Mouse (Mus musculus): Measurements from ENCODE around the gene Krtap24-1.

The Krtap24-1 gene

GRCm38 (mm10) chr16:88611922-88612321 is at the start of gene Krtap24-1:
Gene Krtap24-1 (minus strand): TSS chr16:88612279.
- DNase-seq (ENCODE audit: low read depth): no peak

- peak; percentile 45 for DNase-seq (ENCODE audit: low read depth)
Measured at GRCm38 (mm10) chr16:88657426-88657825, 45.3 kb upstream of the Krtap24-1 start.

- DNase-seq (ENCODE audit: low read depth): no peak
Measured at GRCm38 (mm10) chr16:88651952-88652351, 39.9 kb upstream of the Krtap24-1 start.

GRCm38 (mm10) chr16:88651082-88651481 is 39.0 kb upstream of the Krtap24-1 start:
- no peak for DNase-seq (ENCODE audit: low read depth)

DNA sequence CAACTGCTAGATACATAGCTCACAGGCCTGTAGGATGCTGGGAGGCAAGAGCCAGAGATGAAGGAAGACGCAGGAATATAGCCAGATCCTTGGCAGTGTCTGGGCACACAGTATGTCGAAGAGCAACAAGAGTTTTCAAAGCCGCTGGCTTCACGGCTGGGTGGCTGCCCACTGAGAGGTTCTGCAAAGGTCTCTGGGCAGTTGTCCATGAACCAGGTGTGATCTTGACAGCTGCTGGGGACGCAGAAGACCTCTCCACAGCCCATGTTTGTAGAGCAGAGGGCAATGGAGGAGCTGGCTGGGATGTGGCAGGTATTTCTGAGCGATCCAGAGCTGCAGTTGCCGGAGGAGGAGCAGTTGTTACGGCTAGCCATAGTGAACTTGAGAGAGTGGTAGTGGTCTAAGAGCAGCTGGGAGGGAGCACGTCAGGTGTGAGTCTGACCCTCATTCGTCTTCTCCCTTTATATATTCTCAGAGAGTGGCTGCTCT is 35.3 kb upstream of the Krtap24-1 start, which contains the start of gene Krtap26-1:
Gene Krtap26-1, minus strand, starts transcription at position 439 of the 489 bp plus-strand sequence.
- DNase-seq (ENCODE audit: low read depth): no peak

GRCm38 (mm10) chr16:88646366-88647111 is 34.5 kb upstream of the Krtap24-1 start:
- DNase-seq (ENCODE audit: low read depth): no peak

GRCm38 (mm10) chr16:88640053-88640452 is 28.0 kb upstream of the Krtap24-1 start:
- no peak for DNase-seq (ENCODE audit: low read depth)

DNA sequence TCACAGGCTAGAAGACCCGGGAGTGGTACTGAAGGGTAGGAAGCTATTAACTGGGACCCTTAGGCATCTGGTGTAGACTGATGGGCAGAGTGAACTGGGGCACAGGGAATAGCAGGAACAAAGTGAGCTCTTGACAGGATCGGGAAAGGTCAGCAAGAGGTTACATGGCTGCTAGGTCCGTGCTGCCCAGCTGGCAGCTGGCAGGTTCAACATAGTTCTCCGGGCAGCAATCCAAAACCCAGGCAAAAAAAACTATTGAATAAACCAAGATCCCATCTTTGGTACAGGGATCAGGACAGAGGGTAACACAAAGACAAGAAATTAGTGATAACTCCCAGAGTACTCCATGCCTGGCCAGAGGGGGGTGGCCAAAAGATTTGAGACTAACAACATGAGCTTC is 23.1 kb upstream of the Krtap24-1 start:
- DNase-seq (ENCODE audit: low read depth): no peak

- no peak for DNase-seq (ENCODE audit: low read depth)
Measured at GRCm38 (mm10) chr16:88631474-88631873, 19.4 kb upstream of the Krtap24-1 start.

DNA sequence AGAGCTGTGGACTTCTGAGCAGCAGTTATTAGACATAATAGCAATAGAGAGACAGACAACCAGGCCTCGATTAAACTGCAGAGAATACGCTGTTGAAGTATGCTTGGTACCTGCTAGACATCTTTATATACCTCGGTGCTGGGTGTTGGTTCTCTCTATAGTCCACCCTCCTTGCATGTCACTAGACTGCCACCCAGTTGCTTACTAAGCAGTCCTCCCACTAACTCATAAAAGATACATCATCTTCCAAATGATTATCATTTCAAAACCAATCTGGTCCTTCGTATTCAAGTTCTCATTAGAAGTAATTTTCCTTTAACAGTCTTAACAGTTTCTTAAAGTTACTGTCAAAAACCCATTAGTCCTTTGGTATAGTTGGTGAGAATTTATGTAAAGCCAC is 15.5 kb upstream of the Krtap24-1 start, which contains the start of gene 2310079G19Rik:
Gene 2310079G19Rik, minus strand, starts transcription at position 101 of the 400 bp plus-strand sequence.
- DNase-seq (ENCODE audit: low read depth): no peak

DNA sequence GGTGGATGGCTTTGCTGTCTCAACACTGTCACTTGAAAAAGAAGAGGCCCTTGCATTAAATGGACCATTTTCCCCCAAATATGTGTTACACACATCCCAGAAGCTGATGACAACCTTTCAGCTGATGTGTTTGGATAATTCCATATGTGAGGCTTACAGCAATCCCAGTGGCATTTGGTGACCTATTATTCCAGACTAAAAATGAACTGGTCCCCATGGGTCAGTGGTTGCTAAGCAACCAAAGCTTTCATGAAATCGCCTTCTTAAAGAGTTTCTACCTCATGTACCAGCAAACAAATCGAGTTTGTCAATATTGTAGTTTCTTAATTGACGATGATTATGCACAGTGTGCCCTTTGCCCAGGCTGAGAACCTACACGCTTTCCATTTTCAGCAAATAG is 633 bp upstream of the Krtap24-1 start:
- no peak for DNase-seq (ENCODE audit: low read depth)

GRCm38 (mm10) chr16:88604570-88604969 is 7.5 kb downstream of the Krtap24-1 start:
- no peak for DNase-seq (ENCODE audit: low read depth)

DNA sequence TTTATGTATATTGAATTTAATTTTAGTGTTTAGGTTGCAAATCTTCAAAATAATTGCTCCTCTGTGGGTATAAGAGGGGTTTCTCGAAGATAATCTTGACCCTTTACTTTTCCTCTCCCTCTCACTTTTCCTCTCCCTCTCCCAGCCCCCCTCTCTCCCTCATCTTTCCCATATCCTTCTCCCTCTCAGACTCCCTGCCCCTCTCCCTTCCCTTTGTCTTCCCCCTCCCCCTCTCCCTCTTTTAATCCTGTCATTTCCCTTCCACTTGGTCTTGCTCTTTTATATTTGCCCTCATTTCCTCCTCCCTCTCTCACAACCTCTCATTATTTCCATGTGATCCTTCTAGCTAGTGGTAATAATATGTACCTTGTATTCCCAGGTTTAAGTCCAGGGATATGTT is 9.6 kb downstream of the Krtap24-1 start:
- DNase-seq (ENCODE audit: low read depth): no peak

- no peak for DNase-seq (ENCODE audit: low read depth)
Measured at GRCm38 (mm10) chr16:88600303-88600702, 11.8 kb downstream of the Krtap24-1 start.

GRCm38 (mm10) chr16:88599504-88600237 is 12.4 kb downstream of the Krtap24-1 start:
- DNase-seq (ENCODE audit: low read depth): no peak

- peak; percentile 38 for DNase-seq (ENCODE audit: low read depth)
Measured at GRCm38 (mm10) chr16:88592758-88593157, 19.3 kb downstream of the Krtap24-1 start.

GRCm38 (mm10) chr16:88583338-88583737 is 28.7 kb downstream of the Krtap24-1 start:
- no peak for DNase-seq (ENCODE audit: low read depth)

GRCm38 (mm10) chr16:88575885-88576679 is 36.0 kb downstream of the Krtap24-1 start:
- DNase-seq (ENCODE audit: low read depth): no peak

- DNase-seq (ENCODE audit: low read depth): no peak
Measured at GRCm38 (mm10) chr16:88572904-88573404, 39.1 kb downstream of the Krtap24-1 start.

GRCm38 (mm10) chr16:88570136-88570535 is 41.9 kb downstream of the Krtap24-1 start:
- DNase-seq (ENCODE audit: low read depth): no peak

- DNase-seq (ENCODE audit: low read depth): no peak
Measured at GRCm38 (mm10) chr16:88569732-88570131, 42.3 kb downstream of the Krtap24-1 start.

DNA sequence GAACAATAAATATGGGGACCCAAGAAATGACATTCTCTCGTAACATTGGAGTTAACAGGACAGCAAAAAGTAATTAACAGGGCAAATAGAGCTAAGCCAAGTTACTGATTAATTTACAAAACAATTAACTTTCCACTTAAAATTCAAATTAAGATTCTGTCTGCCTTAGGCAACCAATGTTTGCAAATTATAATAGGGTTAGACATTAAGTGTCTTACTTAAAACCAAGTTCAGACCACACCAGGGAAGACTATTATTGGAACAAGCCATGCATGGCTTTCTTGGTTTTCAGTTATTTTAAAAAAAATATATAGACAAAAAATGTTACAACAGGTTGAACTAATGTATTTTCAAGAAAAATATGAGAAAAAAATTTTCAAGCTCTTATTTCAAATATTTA is 43.0 kb downstream of the Krtap24-1 start:
- DNase-seq (ENCODE audit: low read depth): no peak

All from 416B (cell line).